Mouse (Mus musculus) kidney, adult 2 months (tissue): ENCODE measurements around the gene Efcab5.

Experiments used
- CTCF ChIP-seq: fragments of 200-500 bp; conservative IDR thresholded peaks from 2 replicates; pipeline ENCODE4 v1.5.1; 2011; ENCODE audit warnings: low read depth, mild to moderate bottlenecking, control low read depth, low read length, moderate library complexity, mixed read lengths; ENCODE audit not compliant: insufficient read depth, insufficient read length
- POLR2A ChIP-seq: fragments of 200-500 bp; IDR thresholded peaks from one replicate; pipeline ENCODE4 v1.6.1; 2011; ENCODE audit warnings: low read depth, low read length, control low read depth

DNA sequence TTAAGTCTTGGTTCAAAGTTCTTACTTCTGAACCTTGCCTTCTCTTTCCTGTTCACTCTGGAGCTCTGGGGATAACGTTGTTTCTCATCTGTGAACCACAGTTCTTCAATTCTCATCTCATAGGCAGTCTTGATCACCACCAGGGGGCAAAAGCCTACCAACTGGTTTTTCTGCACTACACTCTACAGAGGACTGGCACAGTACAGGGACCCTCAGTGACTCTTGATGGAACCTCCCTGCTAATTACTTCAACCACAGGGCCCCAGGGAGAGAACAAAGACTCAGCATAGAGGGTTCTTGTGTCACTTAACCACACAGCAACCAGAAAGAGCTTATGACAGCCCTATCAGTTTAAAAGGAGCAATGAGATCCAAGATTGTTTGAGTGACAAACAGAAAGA is 26.0 kb upstream of the Efcab5 start:
- TF ChIP-seq CTCF (peak; percentile 49), POLR2A (no peak)
